Mouse (Mus musculus) small intestine, adult 2 months (tissue): Measurements from ENCODE around the gene Myo3a.

Experiments
- CTCF ChIP-seq: fragments of 200-500 bp; IDR thresholded peaks from 2 replicates; pipeline ENCODE4 v1.5.1; 2012; ENCODE audit warnings: low read depth, mild to moderate bottlenecking, control low read depth, inconsistent platforms, low read length, moderate library complexity, mixed read lengths; ENCODE audit not compliant: insufficient replicate concordance, insufficient read length; ENCODE audit errors: extremely low read depth
- POLR2A ChIP-seq: fragments of 200-500 bp; IDR thresholded peaks from 2 replicates; pipeline ENCODE4 v1.6.1; 2012; ENCODE audit warnings: low read depth, mild to moderate bottlenecking, control low read depth, inconsistent platforms, low read length, moderate library complexity

- TF ChIP-seq POLR2A (no peak), CTCF (no peak)
These were observed 393.2 kb downstream of the Myo3a start for GRCm38 (mm10) chr2:22620534-22620933.
